Mouse (Mus musculus): ENCODE measurements around the gene Tigar. TPM values are rescaled to one million over a fixed set of nuclear protein-coding genes. Genes with fewer than 3 reads are reported as not detected.

Gene Tigar
- polyA plus RNA-seq, 1 experiment from 2014 or later = 7.3 TPM

DNA sequence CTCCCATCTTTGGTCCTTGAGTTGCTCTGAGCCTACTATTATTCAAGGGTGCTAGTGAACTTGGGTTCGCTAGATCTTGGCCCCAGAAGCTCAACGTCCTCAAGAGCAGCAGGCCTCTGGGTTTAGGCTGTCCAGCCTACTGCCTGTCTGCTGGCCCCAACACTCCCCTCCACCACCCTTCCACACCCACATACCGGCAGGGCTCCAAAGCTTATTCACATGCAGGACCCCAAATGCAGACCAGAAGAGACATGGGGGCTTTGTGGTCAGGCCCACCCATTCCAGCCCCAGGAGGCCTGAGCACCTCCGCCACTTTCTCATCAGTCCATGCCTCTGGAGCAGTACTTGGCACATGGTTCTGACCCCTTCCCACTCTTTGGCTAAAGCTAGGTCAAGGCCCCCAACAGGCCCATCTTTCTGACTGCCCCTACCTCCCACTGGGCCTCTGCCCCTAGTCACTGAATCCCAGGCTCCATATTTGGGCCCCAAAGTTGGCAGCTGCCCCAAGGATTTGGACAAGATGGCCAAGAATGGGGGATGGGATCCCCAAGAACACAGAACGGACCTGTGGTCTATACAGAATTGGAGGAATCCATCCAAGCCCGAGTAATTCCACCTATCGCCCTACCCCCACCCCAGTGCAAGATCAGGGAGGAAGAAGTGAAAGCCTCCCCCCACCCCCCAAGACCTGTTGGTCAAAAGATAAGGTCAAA is 34.4 kb upstream of the Tigar start:
- Histone ChIP-seq H3K9ac (ENCODE audit: low read length) (no peak overlapping the region), H3K9me3 (ENCODE audit: control insufficient read depth, low read length) (no peaks in the 10 kb centered on the region), H3K27ac (ENCODE audit: low read depth, low read length) (no peak overlapping the region), H3K4me1 (ENCODE audit: control insufficient read depth, insufficient read depth, low read length) (no peaks in the 10 kb centered on the region), H3K36me3 (ENCODE audit: control insufficient read depth, insufficient read depth, low read length) (peaks cover 8% of the 10 kb centered on the region; the same call in 1 of the 2 replicates), H3K4me3 (ENCODE audit: low read depth, low read length) (no peak overlapping the region), H3K4me2 (ENCODE audit: low read depth) (no peak overlapping the region), H3K27me3 (ENCODE audit: control insufficient read depth, insufficient read depth, low read length) (no peaks in the 10 kb centered on the region)
- WGBS = 81% methylated on average over 7 of the region's 7 CpGs
- no peak for DNase-seq (ENCODE audit: low spot score)
- ATAC-seq (ENCODE audit: insufficient read depth, low FRiP score, low TSS enrichment) = no peak

DNA sequence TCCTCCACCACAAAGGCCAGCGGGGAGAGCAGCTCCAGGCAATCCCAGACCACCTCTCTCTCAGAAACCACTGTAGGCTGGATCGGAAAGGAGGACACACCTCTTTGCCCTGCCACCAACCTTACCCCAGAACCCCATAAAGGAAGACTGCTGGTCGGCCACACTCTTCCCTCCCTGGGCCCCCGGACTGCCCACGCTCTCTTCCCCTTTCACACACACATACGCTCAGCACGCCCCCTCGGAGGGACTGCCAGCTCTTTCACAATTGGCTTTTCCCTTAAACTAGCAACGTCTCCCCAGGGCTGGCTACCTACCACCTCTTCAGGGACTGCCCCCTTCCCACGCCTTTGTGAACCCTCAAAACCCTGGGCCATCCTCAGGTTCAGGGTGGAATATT is 33.8 kb upstream of the Tigar start:
- H3K27ac ChIP-seq (ENCODE audit: low read depth, low read length) = no peak overlapping the region
- H3K9ac ChIP-seq (ENCODE audit: low read length) = no peak overlapping the region
- H3K36me3 ChIP-seq (ENCODE audit: control insufficient read depth, insufficient read depth, low read length) = peaks cover 8% of the 10 kb centered on the region; the same call in 1 of the 2 replicates

DNA sequence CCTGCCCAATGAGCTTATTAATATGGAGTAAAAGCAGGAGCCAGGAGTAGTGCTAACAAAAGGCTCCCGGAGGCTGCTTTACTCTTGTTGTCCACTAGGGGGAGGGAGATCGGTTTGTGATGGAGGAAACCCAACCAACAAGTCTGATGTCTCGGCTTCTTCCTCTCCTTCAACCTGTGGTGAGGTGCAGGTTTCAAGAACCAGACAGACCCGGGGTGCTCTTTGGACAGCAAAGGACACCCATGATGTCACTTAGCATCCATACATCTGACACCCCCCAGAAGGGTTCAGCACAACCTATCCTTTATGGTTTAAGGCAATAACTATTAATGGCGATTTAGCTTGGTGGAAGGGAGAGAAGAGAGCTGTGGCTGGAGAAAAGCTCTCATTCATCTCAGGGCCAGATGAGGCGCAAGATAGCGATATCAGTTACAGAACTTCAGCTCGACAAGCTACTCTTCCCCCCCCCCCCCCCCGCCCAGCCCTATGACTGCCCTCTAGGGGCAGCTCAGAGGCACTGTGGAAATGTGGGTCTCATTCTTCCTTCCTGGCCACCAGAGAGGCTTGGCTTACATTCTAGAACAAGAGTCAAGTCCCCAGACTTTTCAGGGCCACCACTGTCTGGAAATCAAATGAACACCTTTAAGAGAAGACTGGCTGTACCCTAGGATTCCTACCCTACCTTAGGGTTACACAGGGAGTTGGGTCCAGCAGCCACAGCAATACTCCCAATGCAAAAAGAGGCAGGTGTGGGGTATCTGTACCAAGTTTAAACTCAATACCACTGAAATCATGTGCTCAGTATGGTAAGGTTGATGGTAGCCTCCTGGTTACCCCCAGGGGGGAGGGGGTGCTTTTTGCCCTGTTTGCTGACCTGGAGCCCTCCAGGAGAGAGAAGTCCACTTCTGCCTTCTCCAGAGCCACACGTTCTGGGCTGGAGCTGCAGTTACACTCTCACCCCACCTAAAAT is 33.1 kb upstream of the Tigar start:
- no peak overlapping the region for H3K27ac ChIP-seq (ENCODE audit: low read depth, low read length)
- H3K9me3 ChIP-seq (ENCODE audit: control insufficient read depth, low read length) = no peaks in the 10 kb centered on the region
- no peak overlapping the region for H3K4me2 ChIP-seq (ENCODE audit: low read depth)
- no peak overlapping the region for H3K4me3 ChIP-seq (ENCODE audit: low read depth, low read length)
- no peak; the same call in 1 of the 2 replicates for ATAC-seq (ENCODE audit: insufficient read depth, low FRiP score, low TSS enrichment)
- DNase-seq (ENCODE audit: low spot score) = peak; percentile 73
- H3K27me3 ChIP-seq (ENCODE audit: control insufficient read depth, insufficient read depth, low read length) = no peaks in the 10 kb centered on the region
- H3K36me3 ChIP-seq (ENCODE audit: control insufficient read depth, insufficient read depth, low read length) = peaks cover 11% of the 10 kb centered on the region
- WGBS = 35% methylated on average over 9 of the region's 10 CpGs
- H3K4me1 ChIP-seq (ENCODE audit: control insufficient read depth, insufficient read depth, low read length) = no peaks in the 10 kb centered on the region
- H3K9ac ChIP-seq (ENCODE audit: low read length) = no peak overlapping the region

More for the DNA sequence above, 33.8 kb upstream of the Tigar start:
- H3K27me3 ChIP-seq (ENCODE audit: control insufficient read depth, insufficient read depth, low read length) = no peaks in the 10 kb centered on the region
- H3K4me2 ChIP-seq (ENCODE audit: low read depth) = no peak overlapping the region
- H3K4me3 ChIP-seq (ENCODE audit: low read depth, low read length) = no peak overlapping the region
- H3K4me1 ChIP-seq (ENCODE audit: control insufficient read depth, insufficient read depth, low read length) = no peaks in the 10 kb centered on the region
- ATAC-seq (ENCODE audit: insufficient read depth, low FRiP score, low TSS enrichment) (no peak), DNase-seq (ENCODE audit: low spot score) (no peak)
- H3K9me3 ChIP-seq (ENCODE audit: control insufficient read depth, low read length) = no peaks in the 10 kb centered on the region
- 83% methylated on average over 10 of the region's 10 CpGs for WGBS

DNA sequence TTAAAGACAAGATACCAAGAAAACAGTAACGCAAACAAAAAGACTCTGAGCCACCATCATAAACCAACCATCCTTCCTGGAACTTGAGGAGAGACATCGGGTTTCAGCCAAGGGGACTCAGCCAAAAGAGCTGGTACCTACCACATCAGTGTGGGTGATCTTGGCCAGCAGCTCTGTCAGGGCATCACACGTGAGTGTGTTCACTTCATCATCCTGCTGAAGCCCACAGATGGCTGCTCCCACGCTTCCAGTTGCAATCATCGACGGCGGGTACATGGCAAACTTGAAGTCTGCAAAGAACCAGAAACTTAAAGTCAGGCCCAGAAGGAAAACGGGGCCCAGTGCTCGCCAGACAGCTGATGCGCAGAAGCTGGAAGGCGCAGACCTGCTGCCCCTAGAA is 29.6 kb upstream of the Tigar start:
- DNase-seq (ENCODE audit: low spot score) (no peak), ATAC-seq (ENCODE audit: insufficient read depth, low FRiP score, low TSS enrichment) (no peak)
- Histone ChIP-seq H3K27ac (ENCODE audit: low read depth, low read length) (no peak overlapping the region), H3K4me1 (ENCODE audit: control insufficient read depth, insufficient read depth, low read length) (no peaks in the 10 kb centered on the region), H3K4me3 (ENCODE audit: low read depth, low read length) (no peak overlapping the region), H3K4me2 (ENCODE audit: low read depth) (no peak overlapping the region), H3K9ac (ENCODE audit: low read length) (no peak overlapping the region), H3K9me3 (ENCODE audit: control insufficient read depth, low read length) (no peaks in the 10 kb centered on the region), H3K36me3 (ENCODE audit: control insufficient read depth, insufficient read depth, low read length) (peaks cover 22% of the 10 kb centered on the region), H3K27me3 (ENCODE audit: control insufficient read depth, insufficient read depth, low read length) (no peaks in the 10 kb centered on the region)
- WGBS = 92% methylated on average over 11 of the region's 11 CpGs

- no peak for DNase-seq (ENCODE audit: low spot score)
- no peak overlapping the region for H3K4me2 ChIP-seq (ENCODE audit: low read depth)
Measured at GRCm38 (mm10) chr6:127133433-127134245, 24.3 kb upstream of the Tigar start.

DNA sequence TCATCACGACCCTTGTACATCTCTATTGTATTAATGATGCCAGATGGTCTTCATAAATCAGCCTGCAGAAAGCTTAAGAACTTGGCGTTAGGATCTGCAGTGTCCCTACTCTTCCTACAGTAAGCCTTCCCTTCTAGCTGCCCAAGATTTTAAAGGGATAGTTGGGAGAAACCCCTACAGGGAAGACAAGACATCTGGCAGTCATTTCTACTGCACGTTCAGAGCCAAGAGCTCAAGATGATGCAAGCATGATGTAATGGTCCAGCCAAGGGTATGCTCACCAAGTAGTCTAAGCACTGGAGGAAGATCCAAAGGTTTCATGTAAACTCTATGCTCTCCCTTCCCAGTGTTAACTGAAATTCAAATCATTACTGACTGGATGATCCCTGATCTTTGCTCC is 23.4 kb upstream of the Tigar start:
- ATAC-seq (ENCODE audit: insufficient read depth, low FRiP score, low TSS enrichment) (no peak), DNase-seq (ENCODE audit: low spot score) (no peak)
- 67% methylated on average over 3 of the region's 3 CpGs for WGBS
- Histone ChIP-seq H3K27ac (ENCODE audit: low read depth, low read length) (no peak overlapping the region), H3K9me3 (ENCODE audit: control insufficient read depth, low read length) (no peaks in the 10 kb centered on the region), H3K4me1 (ENCODE audit: control insufficient read depth, insufficient read depth, low read length) (no peaks in the 10 kb centered on the region), H3K4me3 (ENCODE audit: low read depth, low read length) (no peak overlapping the region), H3K36me3 (ENCODE audit: control insufficient read depth, insufficient read depth, low read length) (peaks cover 18% of the 10 kb centered on the region), H3K27me3 (ENCODE audit: control insufficient read depth, insufficient read depth, low read length) (no peaks in the 10 kb centered on the region), H3K4me2 (ENCODE audit: low read depth) (no peak overlapping the region), H3K9ac (ENCODE audit: low read length) (no peak overlapping the region)

More at GRCm38 (mm10) chr6:127133433-127134245, 24.3 kb upstream of the Tigar start:
- no peak overlapping the region for H3K9ac ChIP-seq (ENCODE audit: low read length)
- whole genome bisulfite sequencing = 56% methylated on average over 16 of the region's 16 CpGs
- no peaks in the 10 kb centered on the region for H3K9me3 ChIP-seq (ENCODE audit: control insufficient read depth, low read length)
- peaks cover 19% of the 10 kb centered on the region for H3K36me3 ChIP-seq (ENCODE audit: control insufficient read depth, insufficient read depth, low read length)
- no peaks in the 10 kb centered on the region for H3K27me3 ChIP-seq (ENCODE audit: control insufficient read depth, insufficient read depth, low read length)
- peak; percentile 67 for ATAC-seq (ENCODE audit: insufficient read depth, low FRiP score, low TSS enrichment)
- H3K4me1 ChIP-seq (ENCODE audit: control insufficient read depth, insufficient read depth, low read length) = no peaks in the 10 kb centered on the region
- no peak overlapping the region for H3K27ac ChIP-seq (ENCODE audit: low read depth, low read length)
- H3K4me3 ChIP-seq (ENCODE audit: low read depth, low read length) = no peak overlapping the region

DNA sequence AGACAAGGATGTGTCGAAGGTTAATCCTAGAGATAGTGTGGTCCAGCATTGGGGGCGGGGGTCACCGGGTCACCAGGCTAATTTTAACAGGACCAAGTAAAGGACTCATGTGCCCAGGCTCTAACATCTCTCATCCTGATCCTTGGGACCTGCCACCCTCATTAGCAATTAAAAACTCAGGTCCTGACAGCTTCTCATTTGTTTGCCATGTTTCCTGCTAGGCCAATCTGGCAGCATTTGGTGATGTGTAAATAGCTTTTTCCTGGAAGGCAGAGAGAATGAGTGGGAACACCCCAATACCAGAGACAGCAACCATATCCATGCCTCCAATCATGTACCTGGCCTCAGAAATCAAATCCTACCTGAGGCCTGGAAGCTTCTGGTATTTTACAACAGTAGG is 22.6 kb upstream of the Tigar start:
- H3K4me3 ChIP-seq (ENCODE audit: low read depth, low read length) = no peak overlapping the region
- H3K27me3 ChIP-seq (ENCODE audit: control insufficient read depth, insufficient read depth, low read length) = no peaks in the 10 kb centered on the region
- H3K27ac ChIP-seq (ENCODE audit: low read depth, low read length) = no peak overlapping the region
- no peaks in the 10 kb centered on the region for H3K9me3 ChIP-seq (ENCODE audit: control insufficient read depth, low read length)
- H3K9ac ChIP-seq (ENCODE audit: low read length) = no peak overlapping the region
- H3K4me1 ChIP-seq (ENCODE audit: control insufficient read depth, insufficient read depth, low read length) = no peaks in the 10 kb centered on the region
- H3K4me2 ChIP-seq (ENCODE audit: low read depth) = no peak overlapping the region
- DNase-seq (ENCODE audit: low spot score) = no peak
- 84% methylated on average over 3 of the region's 3 CpGs for WGBS
- no peak for ATAC-seq (ENCODE audit: insufficient read depth, low FRiP score, low TSS enrichment)
- H3K36me3 ChIP-seq (ENCODE audit: control insufficient read depth, insufficient read depth, low read length) = peaks cover 14% of the 10 kb centered on the region

DNA sequence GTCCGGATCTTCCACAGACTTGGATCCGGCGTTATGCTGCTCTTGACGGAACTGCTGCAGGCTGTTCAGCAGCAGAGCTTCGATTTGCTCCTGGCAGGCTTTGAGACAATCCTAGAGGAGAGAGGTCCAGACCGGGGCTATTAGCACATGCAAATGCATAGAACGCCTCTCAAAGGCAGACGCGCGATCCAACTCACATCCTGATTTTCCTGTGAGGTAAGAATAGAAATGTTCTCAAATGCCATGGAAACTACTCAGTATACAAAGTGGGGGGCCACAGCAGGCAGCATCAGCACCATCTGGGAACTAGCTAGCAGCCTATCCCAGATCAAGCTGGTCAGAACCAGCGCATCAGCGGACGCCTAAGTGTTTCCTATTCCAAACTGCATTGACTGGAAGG is 21.0 kb upstream of the Tigar start:
- no peak overlapping the region for H3K4me2 ChIP-seq (ENCODE audit: low read depth)
- no peaks in the 10 kb centered on the region for H3K4me1 ChIP-seq (ENCODE audit: control insufficient read depth, insufficient read depth, low read length)
- no peaks in the 10 kb centered on the region for H3K27me3 ChIP-seq (ENCODE audit: control insufficient read depth, insufficient read depth, low read length)
- peaks cover 8% of the 10 kb centered on the region for H3K36me3 ChIP-seq (ENCODE audit: control insufficient read depth, insufficient read depth, low read length)
- DNase-seq (ENCODE audit: low spot score) (no peak), ATAC-seq (ENCODE audit: insufficient read depth, low FRiP score, low TSS enrichment) (no peak)
- 79% methylated on average over 13 of the region's 13 CpGs for WGBS
- no peak overlapping the region for H3K9ac ChIP-seq (ENCODE audit: low read length)
- no peak overlapping the region for H3K4me3 ChIP-seq (ENCODE audit: low read depth, low read length)
- no peak overlapping the region for H3K27ac ChIP-seq (ENCODE audit: low read depth, low read length)
- no peaks in the 10 kb centered on the region for H3K9me3 ChIP-seq (ENCODE audit: control insufficient read depth, low read length)
